Mouse (Mus musculus) heart, embryonic 13.5 days (tissue): Measurements from ENCODE around the gene Kifc3. TPM values are rescaled to one million over a fixed set of nuclear protein-coding genes. Genes with fewer than 3 reads are reported as not detected.

Source experiments
- ATAC-seq: fragments of 200-750 bp; cut with Nextera tagmentation; 2 replicates; pipeline ENCODE4 v1.8.0; 2017; ENCODE audit warnings: moderate TSS enrichment; ENCODE audit not compliant: insufficient number of reproducible peaks, low FRiP score, low TSS enrichment; ENCODE audit errors: extremely low read depth
- H3K27ac ChIP-seq: fragments of 300-500 bp; sonication (generic); replicated peaks from 2 replicates; pipeline ENCODE4 v1.5.1; 2015; ENCODE audit warnings: moderate library complexity, mild to moderate bottlenecking, inconsistent platforms
- H3K27me3 ChIP-seq: fragments of 300-500 bp; sonication (generic); replicated peaks from 2 replicates; pipeline ENCODE4 v1.6.1; 2015; ENCODE audit warnings: mild to moderate bottlenecking, inconsistent platforms
- H3K36me3 ChIP-seq: fragments of 300-500 bp; sonication (generic); 2 replicates; pipeline ENCODE4 v1.6.1; 2015; ENCODE audit warnings: mild to moderate bottlenecking, inconsistent platforms
- H3K4me1 ChIP-seq: fragments of 300-500 bp; sonication (generic); 2 replicates; pipeline ENCODE4 v1.6.1; 2015; ENCODE audit warnings: inconsistent platforms
- H3K4me2 ChIP-seq: fragments of 300-500 bp; sonication (generic); 2 replicates; pipeline ENCODE4 v1.6.1; 2015; ENCODE audit warnings: inconsistent platforms, mild to moderate bottlenecking, moderate library complexity
- H3K4me3 ChIP-seq: fragments of 300-500 bp; sonication (generic); 2 replicates; pipeline ENCODE4 v1.5.1; 2015; ENCODE audit warnings: moderate library complexity, mild to moderate bottlenecking, inconsistent platforms
- H3K9ac ChIP-seq: fragments of 300-500 bp; sonication (generic); 2 replicates; pipeline ENCODE4 v1.6.1; 2015; ENCODE audit warnings: inconsistent platforms, mild to moderate bottlenecking, moderate library complexity
- H3K9me3 ChIP-seq: fragments of 300-500 bp; sonication (generic); 2 replicates; pipeline ENCODE4 v1.6.1; 2016; ENCODE audit warnings: inconsistent platforms
- WGBS: fragments of 180-500 bp; shearing (Covaris S2); methylation state at CpG from one replicate; pipeline ENCODE4 v1.1.7; 2015; ENCODE audit warnings: mixed read lengths; 5-methylcytosine and 5-hydroxymethylcytosine counted together
- polyA plus RNA-seq: library from polyadenylated mRNA; unstranded; fragments of >200 nt; fragmentation: Nextera tagmentation; extraction: Ambion mirVana; gene quantifications from 2 replicates; pipeline ENCODE4 v1.2.1, GENCODE M21; 2015

Gene Kifc3
- polyA plus RNA-seq, 1 experiment from 2014 or later: 10.6 TPM

GRCm38 (mm10) chr8:95155361-95155760 lies 47.3 kb downstream of the Kifc3 start:
- Histone ChIP-seq H3K4me3 (no peak overlapping the region), H3K36me3 (no peaks in the 10 kb centered on the region), H3K4me1 (peaks cover 12% of the 10 kb centered on the region), H3K27me3 (no peaks in the 10 kb centered on the region), H3K9ac (no peak overlapping the region), H3K9me3 (no peaks in the 10 kb centered on the region), H3K4me2 (no peak overlapping the region), H3K27ac (no peak overlapping the region)
- ATAC-seq: no peak
- 83% methylated on average over 5 of the region's 5 CpGs for WGBS

GRCm38 (mm10) chr8:95154654-95155053 lies 48.0 kb downstream of the Kifc3 start:
- ATAC-seq: no peak
- Histone ChIP-seq H3K9ac (no peak overlapping the region), H3K9me3 (no peaks in the 10 kb centered on the region), H3K4me1 (peaks cover 12% of the 10 kb centered on the region), H3K4me2 (no peak overlapping the region), H3K27me3 (no peaks in the 10 kb centered on the region), H3K4me3 (no peak overlapping the region), H3K36me3 (no peaks in the 10 kb centered on the region), H3K27ac (no peak overlapping the region)
- 50% methylated on average over 6 of the region's 6 CpGs for WGBS

- 59% methylated on average over 4 of the region's 4 CpGs for WGBS
- H3K9me3 ChIP-seq: no peaks in the 10 kb centered on the region
- H3K4me2 ChIP-seq: no peak overlapping the region
- no peak overlapping the region for H3K4me3 ChIP-seq
- H3K27me3 ChIP-seq: no peaks in the 10 kb centered on the region
- H3K27ac ChIP-seq: no peak overlapping the region
- no peak for ATAC-seq
- no peak overlapping the region for H3K9ac ChIP-seq
- H3K36me3 ChIP-seq: no peaks in the 10 kb centered on the region
- peaks cover 12% of the 10 kb centered on the region for H3K4me1 ChIP-seq
Observed at GRCm38 (mm10) chr8:95154056-95154455, 48.6 kb downstream of the Kifc3 start.

GRCm38 (mm10) chr8:95150608-95151007 lies 52.0 kb downstream of the Kifc3 start:
- Histone ChIP-seq H3K9ac (no peak overlapping the region), H3K4me1 (peaks cover 16% of the 10 kb centered on the region), H3K4me2 (no peak overlapping the region), H3K9me3 (no peaks in the 10 kb centered on the region), H3K27me3 (no peaks in the 10 kb centered on the region), H3K36me3 (no peaks in the 10 kb centered on the region), H3K4me3 (no peak overlapping the region), H3K27ac (no peak overlapping the region)
- ATAC-seq: no peak
- 51% methylated on average over 3 of the region's 3 CpGs for WGBS

- Histone ChIP-seq H3K4me3 (no peak overlapping the region), H3K4me1 (peaks cover 13% of the 10 kb centered on the region)
- WGBS: 42% methylated on average over 10 of the region's 10 CpGs
Observed at GRCm38 (mm10) chr8:95149426-95149825, 53.2 kb downstream of the Kifc3 start.

GRCm38 (mm10) chr8:95146846-95147245 lies 55.8 kb downstream of the Kifc3 start:
- Histone ChIP-seq H3K4me2 (no peak overlapping the region), H3K36me3 (no peaks in the 10 kb centered on the region), H3K4me3 (no peak overlapping the region), H3K27ac (no peak overlapping the region), H3K4me1 (peaks cover 32% of the 10 kb centered on the region), H3K9me3 (no peaks in the 10 kb centered on the region), H3K27me3 (no peaks in the 10 kb centered on the region), H3K9ac (no peak overlapping the region)
- no peak for ATAC-seq
- 85% methylated on average over 5 of the region's 5 CpGs for WGBS

More at GRCm38 (mm10) chr8:95149426-95149825, 53.2 kb downstream of the Kifc3 start:
- Histone ChIP-seq H3K36me3 (no peaks in the 10 kb centered on the region), H3K27me3 (no peaks in the 10 kb centered on the region), H3K9me3 (no peaks in the 10 kb centered on the region), H3K27ac (no peak overlapping the region), H3K4me2 (no peak overlapping the region), H3K9ac (no peak overlapping the region)
- ATAC-seq: no peak

GRCm38 (mm10) chr8:95146044-95146745 lies 56.4 kb downstream of the Kifc3 start:
- no peak overlapping the region for H3K4me2 ChIP-seq
- H3K27ac ChIP-seq: no peak overlapping the region
- H3K27me3 ChIP-seq: no peaks in the 10 kb centered on the region
- peaks cover 38% of the 10 kb centered on the region for H3K4me1 ChIP-seq
- no peak overlapping the region for H3K4me3 ChIP-seq
- 43% methylated on average over 2 of the region's 2 CpGs for WGBS
- H3K9ac ChIP-seq: no peak overlapping the region
- ATAC-seq: no peak
- no peaks in the 10 kb centered on the region for H3K36me3 ChIP-seq
- no peaks in the 10 kb centered on the region for H3K9me3 ChIP-seq

GRCm38 (mm10) chr8:95144631-95145015 lies 58.0 kb downstream of the Kifc3 start:
- 41% methylated on average over 2 of the region's 2 CpGs for WGBS
- Histone ChIP-seq H3K27ac (no peak overlapping the region), H3K9me3 (no peaks in the 10 kb centered on the region), H3K4me2 (no peak overlapping the region), H3K4me3 (no peak overlapping the region), H3K27me3 (peaks cover 5% of the 10 kb centered on the region; the same call in 1 of the 2 replicates), H3K36me3 (no peaks in the 10 kb centered on the region), H3K4me1 (peaks cover 49% of the 10 kb centered on the region), H3K9ac (no peak overlapping the region)
- no peak for ATAC-seq

GRCm38 (mm10) chr8:95143805-95144630 lies 58.6 kb downstream of the Kifc3 start:
- Histone ChIP-seq H3K27me3 (peaks cover 9% of the 10 kb centered on the region; the same call in 1 of the 2 replicates), H3K4me1 (peaks cover 49% of the 10 kb centered on the region), H3K4me2 (no peak overlapping the region), H3K36me3 (no peaks in the 10 kb centered on the region), H3K4me3 (no peak overlapping the region), H3K27ac (0 out of 2 replicates have a peak overlapping the region, but pooled peaks have one; percentile 45), H3K9ac (no peak overlapping the region), H3K9me3 (no peaks in the 10 kb centered on the region)
- WGBS: 75% methylated on average over 6 of the region's 6 CpGs
- ATAC-seq: no peak

- ATAC-seq: no peak
- WGBS: 21% methylated on average over 17 of the region's 17 CpGs
- Histone ChIP-seq H3K4me2 (peak overlapping the region; percentile 94), H3K4me3 (peak overlapping the region; percentile 78), H3K4me1 (peaks cover 56% of the 10 kb centered on the region), H3K27ac (peak overlapping the region; percentile 74), H3K9me3 (no peaks in the 10 kb centered on the region), H3K27me3 (peaks cover 14% of the 10 kb centered on the region; the same call in 1 of the 2 replicates), H3K9ac (peak overlapping the region; percentile 93), H3K36me3 (no peaks in the 10 kb centered on the region)
Observed at GRCm38 (mm10) chr8:95142985-95143804, 59.4 kb downstream of the Kifc3 start.
